9 mouse cellular contexts compared by ENCODE assay signal in genomic region chr4:108339277-108339690, GRCm38 (mm10). TPM values are rescaled to one million over a fixed set of nuclear protein-coding genes. Genes with fewer than 3 reads are reported as not detected.
A peak's percentile ranks its signal among the peaks of the same experiment; 100 is the strongest.
DNase-seq lines count a peak whose midpoint lies in the region; ATAC-seq and TF ChIP-seq lines count a peak whose summit lies in the region.
"Had no signal": no experiment of that assay in that cellular context is flagged by ENCODE, and none has a peak within 500 bp of the region (broad histone marks: within the 10 kb centered on the region; RNA-seq: fewer than 3 reads in every experiment).

No protein-coding gene starts in this region.

- H3K9me3 ChIP-seq in intestine, embryonic 15.5 days: no peaks in the 10 kb centered on the region
- no peaks in the 10 kb centered on the region for H3K9me3 ChIP-seq in limb, embryonic 14.5 days (ENCODE audit: control insufficient read depth, low read length)
- H3K9me3 ChIP-seq in midbrain, postnatal 0 days (ENCODE audit: low read length): no peaks in the 10 kb centered on the region
- H3K9me3 ChIP-seq in stomach, embryonic 14.5 days (ENCODE audit: control insufficient read depth, low read depth, low read length): no peaks in the 10 kb centered on the region

- no peak overlapping the region for H3K4me3 ChIP-seq in intestine, embryonic 15.5 days (replicated peaks)
- H3K4me3 ChIP-seq in limb, embryonic 14.5 days (replicated peaks; ENCODE audit: low read length): no peak overlapping the region
- H3K4me3 ChIP-seq in midbrain, postnatal 0 days (ENCODE audit: low read depth, low read length): no peak overlapping the region
- no peak overlapping the region for H3K4me3 ChIP-seq in stomach, embryonic 14.5 days (ENCODE audit: low read depth, low read length)
- H3K4me3 ChIP-seq: erythroblast, embryonic 14.5 days had no signal

- H3K36me3 ChIP-seq in intestine, embryonic 15.5 days: peaks cover 19% of the 10 kb centered on the region; the same call in 1 of the 2 replicates
- H3K36me3 ChIP-seq in limb, embryonic 14.5 days (ENCODE audit: control insufficient read depth, insufficient read depth, low read length): peaks cover 35% of the 10 kb centered on the region
- H3K36me3 ChIP-seq in midbrain, postnatal 0 days (ENCODE audit: insufficient read depth, low read length): peaks cover 26% of the 10 kb centered on the region
- peaks cover 17% of the 10 kb centered on the region for H3K36me3 ChIP-seq in stomach, embryonic 14.5 days (ENCODE audit: control insufficient read depth, insufficient read depth, low read length)

- no peak overlapping the region for H3K27ac ChIP-seq in intestine, embryonic 15.5 days
- no peak overlapping the region for H3K27ac ChIP-seq in limb, embryonic 14.5 days (replicated peaks; ENCODE audit: low read depth, low read length)
- H3K27ac ChIP-seq in midbrain, postnatal 0 days (ENCODE audit: low read depth, low read length): no peak overlapping the region
- H3K27ac ChIP-seq in stomach, embryonic 14.5 days (ENCODE audit: low read length): peak overlapping the region; percentile 16; the same call in 1 of the 2 replicates

- 14% methylated on average over 4 of the region's 4 CpGs for WGBS in intestine, embryonic 15.5 days
- 24% methylated on average over 4 of the region's 4 CpGs for WGBS in limb, embryonic 14.5 days
- 18% methylated on average over 4 of the region's 4 CpGs for WGBS in midbrain, postnatal 0 days
- WGBS in stomach, embryonic 14.5 days: 17% methylated on average over 4 of the region's 4 CpGs

- H3K9ac ChIP-seq in intestine, embryonic 15.5 days: no peak overlapping the region
- no peak overlapping the region for H3K9ac ChIP-seq in limb, embryonic 14.5 days (ENCODE audit: low read depth, low read length, severe bottlenecking)
- H3K9ac ChIP-seq in midbrain, postnatal 0 days (replicated peaks; ENCODE audit: low read length, poor library complexity, severe bottlenecking): no peak overlapping the region
- no peak overlapping the region for H3K9ac ChIP-seq in stomach, embryonic 14.5 days (replicated peaks; ENCODE audit: low read depth, low read length)

- 0 out of 2 replicates have a peak, but pooled peaks cover 9% of the 10 kb centered on the region for H3K4me1 ChIP-seq in intestine, embryonic 15.5 days (replicated peaks)
- no peaks in the 10 kb centered on the region for H3K4me1 ChIP-seq in limb, embryonic 14.5 days (ENCODE audit: control insufficient read depth, insufficient read depth, low read length)
- no peaks in the 10 kb centered on the region for H3K4me1 ChIP-seq in midbrain, postnatal 0 days (ENCODE audit: insufficient read depth, low read length)
- H3K4me1 ChIP-seq in stomach, embryonic 14.5 days (ENCODE audit: control insufficient read depth, insufficient read depth, low read length): peaks cover 11% of the 10 kb centered on the region

- DNase-seq in 3134 (ENCODE audit: extremely low read depth, insufficient read length, low spot score): peak; percentile 28
- DNase-seq in MN1 (ENCODE audit: low spot score): peak; percentile 59
- peak; percentile 83 for DNase-seq in cerebellum, adult 9-10 months
- DNase-seq in frontal cortex, adult 2 months (ENCODE audit: extremely low spot score in 1 of 2, low spot score in 1 of 2): peak; percentile 46 to 85
- DNase-seq in limb, embryonic 14.5 days (ENCODE audit: low spot score): peak; percentile 88
- peak; percentile 92 for DNase-seq in midbrain, postnatal 0 days (ENCODE audit: low spot score)

- H3K27me3 ChIP-seq in intestine, embryonic 15.5 days (replicated peaks): no peaks in the 10 kb centered on the region
- no peaks in the 10 kb centered on the region for H3K27me3 ChIP-seq in limb, embryonic 14.5 days (ENCODE audit: control insufficient read depth, insufficient read depth, low read length)
- H3K27me3 ChIP-seq in midbrain, postnatal 0 days (ENCODE audit: insufficient read depth, low read length): no peaks in the 10 kb centered on the region
- H3K27me3 ChIP-seq in stomach, embryonic 14.5 days (ENCODE audit: control insufficient read depth, insufficient read depth, low read length): no peaks in the 10 kb centered on the region

- H3K4me2 ChIP-seq in intestine, embryonic 15.5 days (replicated peaks): no peak overlapping the region
- no peak overlapping the region for H3K4me2 ChIP-seq in limb, embryonic 14.5 days (replicated peaks; ENCODE audit: low read depth, low read length, severe bottlenecking)
- H3K4me2 ChIP-seq in midbrain, postnatal 0 days (ENCODE audit: low read depth, low read length, poor library complexity, severe bottlenecking): no peak overlapping the region
- H3K4me2 ChIP-seq in stomach, embryonic 14.5 days (replicated peaks; ENCODE audit: low read depth, low read length): no peak overlapping the region

- peak; percentile 91 for TF ChIP-seq CTCF in midbrain, postnatal 0 days (IDR thresholded peaks at IDR 0.05)

- TF ChIP-seq POLR2A in limb, embryonic 14.5 days (IDR thresholded peaks at IDR 0.05; ENCODE audit: borderline replicate concordance, extremely low read depth, insufficient read depth, insufficient read length): no peak

- peak; percentile 85 for ATAC-seq in intestine, embryonic 15.5 days
- ATAC-seq in limb, embryonic 14.5 days (ENCODE audit: low FRiP score, low read depth): peak; percentile 64; the same call in 1 of the 2 replicates
- ATAC-seq in midbrain, postnatal 0 days (ENCODE audit: low FRiP score): peak; percentile 72
- ATAC-seq in stomach, embryonic 14.5 days (ENCODE audit: insufficient number of reproducible peaks, insufficient read depth, low FRiP score, low read depth): peak; percentile 50; the same call in 1 of the 2 replicates

RNA-seq across cellular contexts. Expression of gene Coa7, which starts 11.3 kb away (rescaled TPM):
- 14.4 and 16.9 TPM in 2 replicates for polyA plus RNA-seq in frontal cortex, adult 2 months (2012; rRNA removed)
- polyA plus RNA-seq in intestine, embryonic 15.5 days (2015; fragmentation: Nextera tagmentation; extraction: Ambion mirVana): 65.2 and 65.3 TPM in 2 replicates
- 12.2 and 17.1 TPM in 2 replicates for polyA plus RNA-seq in limb, embryonic 14.5 days (2012; rRNA removed)
- polyA plus RNA-seq in limb, embryonic 14.5 days (2014; fragmentation: Nextera tagmentation; extraction: Ambion mirVana): 39.0 and 44.4 TPM in 2 replicates
- 16.8 and 59.5 TPM in 2 replicates for total RNA-seq in midbrain, postnatal 0 days (2014; rRNA removed)
- polyA plus RNA-seq in midbrain, postnatal 0 days (2015; fragmentation: Nextera tagmentation; extraction: Ambion mirVana): 59.6 and 63.2 TPM in 2 replicates
- polyA plus RNA-seq in stomach, embryonic 14.5 days (2014; fragmentation: Nextera tagmentation; extraction: Ambion mirVana): 46.3 and 48.0 TPM in 2 replicates

RNA-seq across cellular contexts. Expression of gene Zyg11b, which starts 38.4 kb away (rescaled TPM):
- polyA plus RNA-seq in frontal cortex, adult 2 months (2012; rRNA removed): 43.2 and 47.5 TPM in 2 replicates
- polyA plus RNA-seq in intestine, embryonic 15.5 days (2015; fragmentation: Nextera tagmentation; extraction: Ambion mirVana): 8.3 and 8.6 TPM in 2 replicates
- 14.6 and 14.9 TPM in 2 replicates for polyA plus RNA-seq in limb, embryonic 14.5 days (2012; rRNA removed)
- polyA plus RNA-seq in limb, embryonic 14.5 days (2014; fragmentation: Nextera tagmentation; extraction: Ambion mirVana): 14.7 and 15.4 TPM in 2 replicates
- total RNA-seq in midbrain, postnatal 0 days (2014; rRNA removed): 131 and 162 TPM in 2 replicates
- polyA plus RNA-seq in midbrain, postnatal 0 days (2015; fragmentation: Nextera tagmentation; extraction: Ambion mirVana): 22.3 and 26.0 TPM in 2 replicates
- polyA plus RNA-seq in stomach, embryonic 14.5 days (2014; fragmentation: Nextera tagmentation; extraction: Ambion mirVana): 15.1 and 18.1 TPM in 2 replicates

RNA-seq across cellular contexts. Expression of gene Shisal2a, which starts 43.9 kb away (rescaled TPM):
- polyA plus RNA-seq in frontal cortex, adult 2 months (2012; rRNA removed): 0.21 and 0.24 TPM in 2 replicates
- polyA plus RNA-seq in intestine, embryonic 15.5 days (2015; fragmentation: Nextera tagmentation; extraction: Ambion mirVana): 1.3 and 1.6 TPM in 2 replicates
- polyA plus RNA-seq in limb, embryonic 14.5 days (2012; rRNA removed): 5.7 and 8.8 TPM in 2 replicates
- 4.2 and 5.4 TPM in 2 replicates for polyA plus RNA-seq in limb, embryonic 14.5 days (2014; fragmentation: Nextera tagmentation; extraction: Ambion mirVana)
- total RNA-seq in midbrain, postnatal 0 days (2014; rRNA removed): 0.49 and 5.5 TPM in 2 replicates
- polyA plus RNA-seq in midbrain, postnatal 0 days (2015; fragmentation: Nextera tagmentation; extraction: Ambion mirVana): 12.6 and 15.5 TPM in 2 replicates
- 2.0 and 2.8 TPM in 2 replicates for polyA plus RNA-seq in stomach, embryonic 14.5 days (2014; fragmentation: Nextera tagmentation; extraction: Ambion mirVana)
- polyA plus RNA-seq: erythroblast, embryonic 14.5 days had no signal

Comparison
In these comparisons a context has a peak if more than half of its experiments do, and no peak if none do; other contexts are left out.
1. DNase-seq: peak in every context shown above with its lines; median percentile 92 in midbrain, postnatal 0 days; 88 in limb, embryonic 14.5 days; 83 in cerebellum, adult 9-10 months; 66 in frontal cortex, adult 2 months; 59 in MN1; 28 in 3134.